Mouse (Mus musculus): ENCODE measurements around the gene Chka.
A peak's percentile ranks its signal among the peaks of the same experiment; 100 is the strongest.

Gene Chka

DNA sequence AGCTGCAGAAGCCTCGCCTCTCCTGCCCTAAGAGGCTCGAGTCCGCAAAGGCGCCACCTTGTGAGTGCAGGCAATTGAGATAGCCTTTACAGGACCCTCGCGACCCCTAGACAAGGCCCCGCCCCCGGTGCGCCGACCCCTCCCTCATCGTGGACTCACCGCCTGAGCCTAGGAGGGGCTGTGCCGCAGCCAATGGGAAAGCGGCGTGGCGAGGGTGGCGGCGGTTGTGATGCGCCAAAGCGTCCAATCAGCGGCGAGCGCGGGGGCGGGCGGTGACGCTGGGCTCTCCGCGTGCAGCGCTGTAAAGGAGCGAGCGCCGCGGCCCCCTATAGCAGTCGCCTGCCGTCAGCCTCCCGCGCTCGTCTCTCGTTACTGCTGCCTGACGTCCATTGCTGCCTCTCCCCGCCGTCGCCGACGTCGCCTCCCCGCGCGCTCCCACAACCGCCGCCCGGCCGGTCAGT, at the start of gene Chka:
TSS of gene Chka (plus strand) at position 272 of the 461 bp plus-strand sequence.
- DNase-seq = peak; percentile 99

DNA sequence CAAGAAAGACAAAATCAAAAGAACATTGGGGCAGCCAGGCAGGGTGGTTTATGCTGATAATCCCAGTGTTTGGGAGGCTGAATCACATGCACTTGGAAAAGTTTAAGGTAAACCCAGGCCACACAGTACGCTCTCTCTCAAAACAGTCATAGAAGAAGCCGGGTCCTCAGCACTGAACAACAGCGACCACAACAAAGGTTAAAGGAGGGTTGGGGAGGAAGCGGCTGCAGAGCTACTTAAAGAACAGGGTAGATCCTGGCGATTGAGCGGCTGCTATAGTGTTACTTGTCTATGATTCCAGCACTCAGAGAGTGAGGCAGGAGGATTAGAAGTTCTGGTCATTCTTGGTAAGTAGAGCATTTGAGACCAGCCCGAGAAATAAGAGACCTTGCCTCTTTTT, 46.0 kb upstream of the Chka start:
- DNase-seq = no peak

DNA sequence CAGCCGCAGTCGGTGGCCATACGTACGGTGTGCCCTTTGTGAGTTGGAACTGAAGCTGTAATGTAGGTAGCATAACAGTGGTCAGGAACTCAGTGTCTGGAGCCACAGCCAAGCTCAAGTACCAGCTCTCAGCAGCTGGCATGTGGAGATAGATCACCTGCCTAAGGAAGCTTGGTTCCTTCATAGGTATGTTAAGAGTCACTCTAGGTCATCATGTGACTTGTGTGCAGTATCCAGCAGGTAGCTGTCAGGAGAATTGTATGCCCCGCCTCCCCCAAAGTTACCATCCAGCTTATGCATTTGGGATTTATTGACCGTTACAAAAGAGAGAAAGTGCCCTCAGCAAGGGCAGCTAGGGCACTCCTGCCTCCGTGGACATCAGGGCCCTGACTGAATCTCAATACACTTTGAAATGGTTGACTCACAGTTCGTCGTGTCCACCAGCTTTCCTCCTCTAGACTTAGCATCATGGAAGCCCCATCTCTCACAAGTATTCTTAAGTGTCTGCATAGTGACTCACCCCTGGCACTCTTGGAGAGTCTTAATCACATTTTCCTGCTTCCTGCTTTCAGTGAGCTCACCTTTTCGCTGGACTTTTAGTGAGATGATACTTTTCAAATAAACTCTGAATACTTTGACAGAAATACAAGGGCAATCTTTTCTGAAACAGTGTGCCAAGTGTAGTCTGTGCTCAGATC, 40.9 kb upstream of the Chka start:
- no peak for DNase-seq

DNA sequence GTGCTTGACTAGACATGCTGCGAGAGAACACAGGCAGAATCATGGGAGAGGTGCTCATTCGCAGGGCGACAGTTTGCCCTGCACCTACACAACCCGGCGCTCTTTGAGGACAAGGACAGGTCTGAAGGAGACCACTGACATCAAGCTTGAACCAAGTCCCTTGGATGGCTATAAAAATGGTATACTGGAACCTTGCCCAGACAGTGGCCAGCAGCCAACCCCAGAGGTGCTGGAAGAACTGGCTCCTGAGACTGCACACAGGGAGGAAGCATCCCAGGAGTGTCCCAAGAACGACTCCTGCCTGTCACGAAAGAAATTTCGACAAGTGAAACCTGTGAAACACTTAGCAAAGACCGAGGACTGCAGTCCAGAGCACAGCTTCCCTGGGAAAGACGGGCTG, 37.1 kb upstream of the Chka start:
- DNase-seq = peak; percentile 55

DNA sequence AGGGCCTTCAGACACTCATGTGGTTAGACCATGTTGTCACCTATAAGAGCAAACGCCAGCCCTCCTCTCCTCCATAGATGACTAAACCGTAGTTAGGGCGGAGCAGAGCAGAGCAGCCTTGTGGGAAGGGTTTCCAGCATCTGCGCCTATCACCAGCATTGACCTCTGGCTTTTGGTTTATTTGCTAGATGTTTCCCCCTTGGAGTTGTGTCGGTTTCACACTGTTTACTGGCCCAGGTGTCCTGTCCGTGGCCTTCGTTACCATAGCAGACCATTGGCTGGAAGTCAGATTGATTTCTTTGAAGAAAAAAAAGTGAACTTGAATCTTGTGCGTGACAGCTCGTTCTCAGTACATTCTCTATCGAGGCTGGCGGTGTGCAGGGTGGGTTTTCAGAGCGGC, 35.7 kb upstream of the Chka start:
- no peak for DNase-seq

DNA sequence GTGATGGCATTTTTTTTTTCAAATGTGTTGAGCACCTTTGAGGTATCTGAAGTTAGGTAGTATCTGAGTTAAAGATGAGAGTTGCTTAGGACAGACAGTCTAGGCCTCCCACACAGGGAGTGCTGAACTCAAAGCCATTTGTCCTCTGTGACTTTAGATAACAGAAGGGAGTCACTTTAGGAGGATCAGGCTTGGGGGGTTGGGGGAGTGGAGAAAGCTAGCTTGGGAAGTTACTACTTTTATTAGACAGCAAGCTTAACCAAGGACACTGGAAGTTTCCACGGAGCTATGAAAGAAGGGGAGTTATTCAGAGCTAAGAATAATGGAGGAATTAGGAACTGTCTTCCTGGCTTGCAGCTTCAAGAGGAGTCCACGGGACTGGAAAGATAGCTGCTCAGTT, 32.5 kb upstream of the Chka start:
- DNase-seq = no peak

DNA sequence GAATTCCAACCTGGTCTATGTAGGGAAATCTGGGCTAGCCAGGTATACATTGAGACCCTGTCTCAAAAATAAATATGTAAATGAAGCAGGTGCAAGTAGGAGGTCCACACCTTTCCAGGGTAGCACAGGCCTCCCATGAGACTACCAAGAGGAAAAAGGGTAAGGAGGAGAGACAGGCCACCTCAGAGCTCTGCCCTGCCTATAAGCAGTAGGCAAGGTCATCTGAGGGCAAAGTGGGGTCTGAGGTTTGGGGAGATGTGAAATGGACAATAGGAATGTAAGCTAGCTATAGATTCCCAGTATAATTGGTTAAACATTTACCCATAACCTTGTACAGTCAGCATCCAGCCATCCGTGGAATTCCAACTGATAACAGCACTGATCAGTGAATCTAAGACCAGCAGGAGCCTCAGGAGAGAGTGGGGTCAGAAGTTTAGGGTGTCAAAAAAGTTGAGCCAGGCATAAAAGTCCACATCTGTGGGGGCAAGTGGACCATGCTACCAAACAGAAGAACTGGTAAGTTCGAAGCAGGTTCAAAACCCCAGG, 31.6 kb upstream of the Chka start:
- no peak for DNase-seq

DNA sequence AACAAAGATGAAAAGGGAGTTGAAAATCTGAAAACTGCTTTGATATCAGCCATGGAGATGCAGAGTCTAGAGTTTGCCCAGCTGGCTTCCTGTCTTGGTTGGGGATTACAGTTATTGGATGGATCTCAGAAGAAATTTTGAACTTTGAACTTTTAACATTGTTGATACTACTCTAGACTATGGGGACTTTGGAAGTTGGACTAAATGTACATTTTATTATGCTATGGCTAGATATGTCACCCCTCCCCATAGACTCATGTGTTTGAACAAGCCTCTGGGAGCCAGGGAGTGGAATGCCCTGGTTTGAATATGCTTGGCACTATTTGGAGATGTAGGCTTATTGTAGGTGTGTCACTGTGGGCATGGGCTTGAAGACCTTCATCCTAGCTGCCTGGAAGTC, 26.5 kb upstream of the Chka start:
- no peak for DNase-seq

DNA sequence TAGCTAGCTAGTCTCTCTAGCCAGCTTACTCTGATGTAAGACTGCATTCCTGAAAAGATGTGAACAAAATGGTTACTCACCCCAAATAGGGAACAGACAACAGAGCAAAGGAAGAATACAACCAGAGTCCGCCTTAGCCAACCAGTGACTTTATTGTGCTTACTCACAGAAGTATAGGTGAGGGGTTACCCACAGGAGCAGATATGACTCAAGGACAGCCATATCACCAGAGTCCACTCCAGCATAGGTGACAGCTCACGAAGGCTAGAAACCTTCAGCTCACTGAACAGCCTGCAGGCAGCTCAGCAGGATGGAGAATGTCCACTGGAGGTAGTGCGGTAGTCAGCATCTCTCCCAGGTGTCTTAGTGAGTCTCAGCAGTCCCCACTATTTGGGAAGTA, 21.7 kb upstream of the Chka start:
- DNase-seq = no peak

DNA sequence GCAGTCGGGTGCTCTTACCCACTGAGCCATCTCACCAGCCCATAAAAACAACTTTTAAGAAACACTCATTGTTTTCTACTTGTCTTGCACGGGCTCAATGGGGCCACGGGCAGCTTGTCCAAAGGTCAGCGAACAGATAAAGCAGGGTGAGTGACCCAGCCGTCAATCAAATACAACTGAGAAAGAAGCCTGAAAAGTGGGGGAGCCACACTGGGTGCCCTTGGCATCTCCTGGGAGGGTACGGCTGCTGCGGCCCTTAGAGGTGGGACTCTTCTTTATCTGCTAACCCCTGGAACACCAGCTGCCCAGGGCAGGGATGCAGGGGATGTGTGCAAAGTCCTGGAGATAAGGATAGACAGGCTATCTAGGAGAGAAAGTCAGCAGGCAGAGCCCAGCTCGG, 19.9 kb upstream of the Chka start:
- no peak for DNase-seq

DNA sequence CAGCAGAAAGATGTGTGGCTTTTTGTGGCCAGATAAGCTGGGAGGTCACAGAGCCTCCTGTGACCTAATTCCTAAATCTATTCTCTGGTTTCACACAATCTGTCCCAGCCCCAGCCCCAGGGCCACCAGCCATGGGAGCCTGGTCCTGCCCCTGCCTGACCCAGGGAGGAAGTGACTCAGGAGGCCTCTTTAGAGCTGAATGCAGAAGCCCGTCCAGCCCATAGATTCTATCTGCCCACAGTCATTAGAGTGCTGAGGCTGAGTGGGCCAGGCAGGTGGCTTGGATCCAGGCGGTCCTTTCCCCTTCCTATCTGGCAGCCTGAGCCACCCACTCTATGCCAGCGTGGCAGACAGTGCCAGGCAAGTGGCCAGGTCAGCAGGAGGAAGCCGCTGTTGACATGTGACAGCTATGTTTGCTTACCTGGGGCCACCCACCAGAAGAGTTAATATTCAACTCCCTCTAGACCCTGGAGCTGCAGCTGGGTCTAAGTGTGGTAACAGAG, 18.7 kb upstream of the Chka start:
- peak; percentile 86 for DNase-seq

DNA sequence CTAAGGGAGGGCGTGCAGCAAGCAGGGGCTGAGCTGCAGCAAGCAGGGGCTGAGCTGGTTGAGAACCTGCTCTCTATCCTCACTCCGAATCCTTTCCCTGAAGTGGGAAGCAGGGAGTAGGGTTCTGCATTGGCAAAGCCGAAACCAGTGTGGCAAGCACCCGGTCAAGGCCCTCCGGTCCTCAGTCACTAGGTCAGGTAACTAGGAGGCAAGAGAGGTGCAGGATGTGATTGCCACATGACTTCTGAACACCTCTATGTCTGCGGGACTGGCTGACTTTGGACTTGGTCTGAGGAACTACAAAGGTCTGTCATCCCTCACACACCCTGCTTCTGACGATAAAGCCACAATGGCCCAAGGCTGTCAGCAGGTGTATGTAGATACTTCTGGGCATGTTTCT, 17.3 kb upstream of the Chka start:
- DNase-seq = no peak

DNA sequence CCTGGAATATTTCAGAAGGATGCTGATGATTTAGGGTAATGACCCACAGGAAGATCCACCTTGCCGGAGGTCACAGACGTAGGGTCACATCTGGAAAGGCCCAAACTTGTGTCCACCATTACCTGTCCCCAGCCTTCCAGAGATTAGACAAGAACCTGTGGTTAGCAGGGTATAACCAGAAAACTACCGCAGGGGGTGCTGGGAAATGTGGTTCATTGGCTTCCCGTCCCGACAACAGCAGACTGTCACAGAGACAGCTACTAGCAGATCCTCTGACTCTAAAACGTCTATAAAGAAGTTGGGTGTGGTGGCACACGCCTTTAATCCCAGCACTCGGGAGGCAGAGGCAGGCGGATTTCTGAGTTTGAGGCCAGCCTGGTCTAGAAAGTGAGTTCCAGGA, 14.8 kb upstream of the Chka start:
- DNase-seq = no peak

DNA sequence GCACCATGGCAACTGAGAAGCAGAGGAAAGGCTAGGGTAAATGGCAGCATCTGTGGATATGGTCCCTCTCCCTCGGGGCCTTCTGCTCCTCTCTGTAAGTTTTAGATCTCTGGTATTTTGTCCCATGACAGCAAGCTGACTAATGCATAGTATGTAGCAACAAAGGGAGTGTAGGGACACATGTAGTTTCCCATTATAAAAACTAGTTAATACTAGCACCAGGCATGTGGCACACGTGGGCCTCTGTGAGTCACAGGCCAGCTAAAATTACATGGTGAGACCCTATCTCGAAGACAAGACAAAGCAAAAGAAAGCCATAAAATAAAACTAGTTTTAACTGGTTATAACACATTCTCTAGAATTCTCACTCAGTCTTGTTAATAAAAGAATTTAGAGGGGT, 12.6 kb upstream of the Chka start:
- no peak for DNase-seq

DNA sequence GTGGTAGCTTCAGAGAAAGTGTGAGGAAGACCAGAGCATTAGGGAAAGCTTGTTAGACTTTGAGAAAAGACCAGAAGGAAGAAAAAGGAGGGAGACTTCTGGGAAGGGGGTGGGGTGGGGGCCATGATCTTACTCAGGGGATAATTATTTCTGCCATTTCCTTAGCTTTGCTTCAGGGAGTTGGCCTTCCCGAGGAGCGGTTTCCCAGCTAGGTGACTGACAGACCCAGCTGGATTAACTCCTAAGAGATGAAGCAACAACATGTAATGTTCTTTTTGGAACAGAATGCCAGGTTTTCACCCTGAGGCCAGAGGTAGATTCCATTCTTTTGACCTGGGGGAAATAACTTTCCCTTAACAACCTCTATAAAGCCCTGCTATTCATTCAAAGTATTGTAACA, 11.9 kb upstream of the Chka start:
- DNase-seq = no peak

DNA sequence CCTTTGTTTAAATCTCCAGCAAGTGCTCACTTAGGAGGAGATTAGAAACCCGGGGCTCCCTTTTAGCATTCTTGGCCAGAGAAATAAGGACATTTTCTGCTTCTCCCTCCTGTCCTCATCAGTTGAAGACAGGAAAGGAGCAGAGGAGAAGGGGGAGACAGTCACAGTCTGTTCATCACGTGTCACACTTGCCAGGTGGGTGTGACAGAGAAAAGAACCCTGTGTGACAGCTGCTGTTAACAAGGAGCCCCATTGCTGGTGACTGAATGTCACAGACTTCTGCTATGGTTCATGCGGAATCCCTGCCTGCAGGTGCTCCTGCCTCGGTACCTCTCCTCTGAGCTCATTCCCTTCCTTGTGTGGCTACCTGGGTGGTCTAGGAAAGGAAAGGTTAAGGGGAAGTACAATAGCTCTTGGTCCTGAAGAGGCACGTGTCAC, 11.3 kb upstream of the Chka start:
- no peak for DNase-seq

DNA sequence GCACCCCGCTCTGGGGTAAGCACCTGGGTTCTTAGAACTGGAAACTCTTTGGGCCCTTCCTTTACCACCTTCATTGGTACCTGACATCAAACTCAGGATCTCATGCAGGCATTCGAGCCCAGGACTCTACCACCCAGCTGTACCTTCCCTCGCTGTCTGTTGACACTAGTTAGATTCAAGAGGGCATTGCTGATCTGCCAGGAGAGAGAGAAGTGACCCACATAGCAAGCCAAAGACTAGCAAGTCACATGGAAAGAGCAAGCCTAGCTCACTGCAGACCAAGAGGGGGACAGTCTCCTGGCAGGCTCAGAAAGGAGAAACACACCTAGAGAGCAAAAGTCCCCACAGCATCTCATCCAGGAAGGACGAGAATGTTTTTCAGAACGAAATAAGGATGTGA, 10.9 kb upstream of the Chka start:
- DNase-seq = no peak

DNA sequence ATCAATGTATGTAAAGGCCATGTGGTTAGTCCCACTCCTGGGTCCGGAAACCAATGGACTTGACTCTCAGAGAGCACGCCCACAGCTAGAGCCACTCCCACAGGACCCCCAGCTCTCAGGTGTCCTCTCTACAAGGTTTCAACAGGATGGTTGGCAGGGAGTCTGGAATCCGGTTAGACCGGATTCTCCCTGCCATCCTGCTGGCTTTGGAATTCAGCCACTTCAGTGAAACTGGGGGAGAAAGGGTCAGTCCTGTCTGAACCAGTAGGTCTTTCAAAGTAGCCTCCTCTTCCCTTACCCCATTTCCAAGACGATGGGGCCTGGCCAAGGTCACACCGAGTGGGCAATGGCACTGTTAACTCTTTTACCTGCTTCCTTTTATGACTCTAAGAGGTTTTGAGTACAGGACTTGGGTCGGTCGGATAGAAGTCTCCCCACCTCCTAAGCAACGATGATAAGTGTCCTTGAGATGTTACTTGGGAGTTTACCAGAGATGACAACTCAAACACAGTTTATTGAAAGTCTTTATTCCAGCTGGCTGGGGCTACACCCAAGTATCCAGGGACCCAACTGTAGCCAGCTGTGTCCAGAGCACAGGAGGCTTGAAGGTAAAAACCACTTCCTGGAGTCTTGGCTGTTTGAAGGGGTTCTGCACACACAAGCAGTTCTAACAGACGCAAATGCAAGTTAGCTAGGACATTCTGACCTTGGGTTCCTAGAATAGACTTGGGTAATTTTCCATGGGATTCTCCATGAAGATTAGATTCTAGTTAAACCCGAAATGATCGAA, 9.0 kb upstream of the Chka start:
- DNase-seq = peak; percentile 75

DNA sequence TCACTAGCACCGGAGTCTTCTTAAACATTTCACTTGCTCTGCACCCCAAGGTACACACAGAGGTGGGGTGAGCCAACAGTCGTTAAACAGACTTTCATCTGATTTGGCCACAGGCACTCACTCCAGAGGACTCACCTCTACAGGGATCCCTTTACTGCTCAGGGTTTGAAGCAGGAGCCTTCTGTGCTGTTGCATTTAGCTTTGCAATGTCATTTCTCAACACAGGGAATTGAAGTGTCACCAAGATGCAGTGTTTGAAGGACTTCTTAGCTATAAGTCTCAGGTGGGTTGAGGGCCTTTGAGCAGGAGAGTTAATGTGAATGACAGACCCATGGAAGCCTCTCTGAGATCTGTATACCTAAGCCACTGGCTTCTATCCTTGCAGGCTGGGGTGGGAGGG, 7.9 kb upstream of the Chka start:
- DNase-seq = no peak

DNA sequence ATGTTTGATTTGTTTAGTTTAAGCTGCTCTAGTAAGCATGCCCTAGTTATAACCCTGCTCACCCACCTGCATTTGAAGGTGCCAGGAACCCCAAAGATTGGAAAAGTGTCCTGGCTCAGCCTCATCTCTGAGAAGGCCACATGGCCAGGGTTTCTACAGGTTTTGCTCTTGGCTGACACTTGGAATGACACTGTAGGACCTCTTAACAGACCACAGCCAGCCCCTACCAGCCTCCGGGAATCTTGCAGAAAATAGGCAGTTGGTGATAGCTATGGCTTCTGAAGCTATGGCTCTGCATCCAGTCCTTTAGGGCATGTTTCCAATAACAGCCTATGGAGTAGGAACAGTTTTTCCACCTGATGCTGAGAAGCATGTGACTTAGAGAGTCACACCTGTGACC, 6.7 kb upstream of the Chka start:
- no peak for DNase-seq

DNA sequence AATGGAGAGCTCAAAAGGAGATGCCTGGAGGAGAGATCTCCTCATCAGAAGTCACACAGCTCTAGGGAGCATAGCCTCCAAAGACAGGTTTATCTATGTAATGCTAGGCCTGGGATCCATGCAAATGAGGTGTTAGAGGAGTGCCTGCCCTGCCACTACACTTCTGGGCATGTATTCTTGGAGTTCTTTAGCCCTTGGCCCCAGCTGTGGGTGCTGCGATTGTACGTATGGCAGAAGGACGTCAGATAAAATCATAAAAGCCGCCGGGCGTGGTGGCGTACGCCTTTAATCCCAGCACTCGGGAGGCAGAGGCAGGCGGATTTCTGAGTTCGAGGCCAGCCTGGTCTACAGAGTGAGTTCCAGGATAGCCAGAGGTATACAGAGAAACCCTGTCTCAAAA, 6.2 kb upstream of the Chka start:
- no peak for DNase-seq

DNA sequence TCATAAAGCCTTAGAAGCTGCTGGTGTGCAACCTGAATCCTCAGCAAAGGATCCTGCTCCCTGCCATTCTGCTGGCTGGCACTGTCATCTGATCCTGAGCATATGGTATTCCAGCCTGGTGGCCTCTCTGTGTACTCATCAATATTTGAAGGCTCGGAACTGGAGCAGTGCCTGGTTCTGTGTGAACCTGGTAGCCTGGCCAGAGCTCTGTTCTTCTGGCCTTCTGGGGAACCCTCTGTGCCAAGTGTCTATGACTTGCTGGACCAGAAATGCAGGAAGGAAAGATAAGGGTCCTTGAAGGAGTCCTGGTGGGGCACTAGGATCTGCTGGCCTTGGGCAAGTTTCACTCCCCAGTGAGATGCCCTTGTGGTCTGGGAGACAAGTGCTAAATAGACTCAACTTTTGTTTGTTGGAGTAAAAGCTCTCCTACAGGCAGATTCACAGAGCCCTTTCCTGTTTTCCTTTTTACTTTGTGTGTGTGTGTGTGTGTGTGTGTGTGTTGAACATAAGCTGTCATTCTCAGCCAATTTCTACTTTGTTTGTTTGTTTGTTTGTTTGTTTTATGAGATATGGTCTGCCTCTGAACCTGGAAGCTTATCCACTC, 5.7 kb upstream of the Chka start:
- no peak for DNase-seq

All from kidney, postnatal 10 days (tissue).